Mouse (Mus musculus): ENCODE results near the gene Dolk.

- TF ChIP-seq GATA1 (IDR thresholded peaks at IDR 0.05; ENCODE audit: low read length): no peak
- no peak for TF ChIP-seq TAL1 (IDR thresholded peaks at IDR 0.05; ENCODE audit: low read length)
Measured at GRCm38 (mm10) chr2:30319260-30319659, 33.1 kb upstream of the Dolk start.

Data from erythroblast, embryonic 14.5 days (primary cell).